ENCODE assay signal across 13 mouse cellular contexts in the genomic region with DNA sequence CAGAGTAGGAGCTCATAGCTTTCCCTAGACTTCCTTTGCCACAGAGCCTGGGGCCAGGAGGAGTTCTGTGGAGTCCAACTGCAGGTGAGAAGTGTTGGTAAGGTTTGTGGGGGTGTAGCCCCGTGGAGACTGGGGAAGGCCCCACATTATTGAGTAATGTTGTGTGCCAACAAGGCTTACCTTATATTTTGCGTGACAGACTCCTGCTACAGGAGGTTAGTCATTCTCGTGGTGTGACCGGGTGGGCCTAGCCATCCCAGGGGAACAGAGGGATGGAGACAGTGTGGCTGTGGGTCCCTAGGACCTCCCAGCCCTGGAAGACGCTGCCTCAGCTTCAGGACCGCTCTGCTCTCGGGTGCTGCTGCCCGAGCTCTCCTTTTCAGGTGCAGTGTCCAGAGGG. TPM values are rescaled to one million over a fixed set of nuclear protein-coding genes. Genes with fewer than 3 reads are reported as not detected.
A peak's percentile ranks its signal among the peaks of the same experiment; 100 is the strongest.
DNase-seq lines count a peak whose midpoint lies in the region; TF ChIP-seq lines count a peak whose summit lies in the region.
"Had no signal": no experiment of that assay in that cellular context is flagged by ENCODE, and none has a peak within 500 bp of the region (broad histone marks: within the 10 kb centered on the region; RNA-seq: fewer than 3 reads in every experiment).

No protein-coding gene starts in this region.

- DNase-seq in adrenal gland, adult 2 months, result peak; percentile 0
- no peak for DNase-seq in adrenal gland, postnatal 4 days (ENCODE audit: low spot score in 2 of 2)
- peak; percentile 1 for DNase-seq in kidney, postnatal 4 days
- DNase-seq in kidney, adult 2 months, result no peak
- DNase-seq in thymus, adult 18-20 months, result peak; percentile 5 to 9
- DNase-seq in thymus, postnatal 0 days (ENCODE audit: low spot score), result no peak
- peak; percentile 14 to 40 for DNase-seq in urinary bladder, postnatal 4 days (ENCODE audit: low spot score in 2 of 2)
- DNase-seq in cerebellum, adult 8-10 months, result no peak
- DNase-seq: adrenal gland, postnatal 25 days; cerebellum, postnatal 14 days; kidney, adult 18-20 months had no signal

- H3K27me3 ChIP-seq in kidney, adult 2 months (replicated peaks; ENCODE audit: control insufficient read depth, insufficient read depth, low read length), result no peaks in the 10 kb centered on the region
- H3K27me3 ChIP-seq: limb, embryonic 12.5 days had no signal

- WGBS in kidney, adult 2 months, result 94% methylated on average over 8 of the region's 8 CpGs

- no peak overlapping the region for H3K4me3 ChIP-seq in kidney, adult 2 months (ENCODE audit: insufficient read depth, low read depth, low read length)
- H3K4me3 ChIP-seq: heart, adult 2 months; limb, embryonic 12.5 days had no signal

- TF ChIP-seq CTCF in kidney, adult 2 months (conservative IDR thresholded peaks at IDR 0.05; ENCODE audit: insufficient read depth, insufficient read length, low read depth, low read length), result no peak

- H3K27ac ChIP-seq in kidney, adult 2 months (ENCODE audit: insufficient read depth, low read depth, low read length), result no peak overlapping the region
- H3K27ac ChIP-seq: heart, adult 2 months; limb, embryonic 12.5 days had no signal

- H3K36me3 ChIP-seq in kidney, adult 2 months (ENCODE audit: control insufficient read depth, insufficient read depth, low read length), result no peaks in the 10 kb centered on the region
- H3K36me3 ChIP-seq: limb, embryonic 12.5 days had no signal

- H3K4me1 ChIP-seq in kidney, adult 2 months (ENCODE audit: control insufficient read depth, insufficient read depth, low read length), result peaks cover 3% of the 10 kb centered on the region; the same call in 1 of the 2 replicates

- TF ChIP-seq POLR2A in kidney, adult 2 months (IDR thresholded peaks at IDR 0.05; ENCODE audit: low read depth, low read length), result no peak

RNA-seq across cellular contexts. Expression of a gene that starts 23.6 kb away (rescaled TPM):
- 10 to 100 TPM; 53.6 to 87.6 TPM for total RNA-seq in adrenal gland, adult 2 months (2021)
- 159 and 170 TPM in 2 replicates for polyA plus RNA-seq in adrenal gland, adult 2 months (2012; rRNA removed)
- 10 to 100 TPM; 65.6 to 71.3 TPM for total RNA-seq in adrenal gland, postnatal 4 days (2021)
- polyA plus RNA-seq in kidney, adult 2 months (2012; rRNA removed), result 34.3 and 45.8 TPM in 2 replicates
- 28.4 and 35.1 TPM in 2 replicates for polyA plus RNA-seq in thymus, postnatal 0 days (2015; fragmentation: Nextera tagmentation; extraction: Ambion mirVana)

Comparison
In these comparisons a context has a peak if more than half of its experiments do, and no peak if none do; other contexts are left out.
1. DNase-seq: peak in adrenal gland, adult 2 months (single experiment), kidney, postnatal 4 days (2 of 2), thymus, adult 18-20 months (2 of 2) and urinary bladder, postnatal 4 days (2 of 2); none in adrenal gland, postnatal 4 days (0 of 2), kidney, adult 2 months (single experiment), thymus, postnatal 0 days (single experiment) and cerebellum, adult 8-10 months (single experiment).